Mouse (Mus musculus) MEL (cell line): Measurements from ENCODE around the gene Cd55.

Experiments
- CHD2 ChIP-seq: IDR thresholded peaks from 2 replicates; pipeline ENCODE4 v1.6.1; 2011; ENCODE audit warnings: low read length, improper control_type of control experiment
- CTCF ChIP-seq, 3 experiments: IDR thresholded peaks in 2 of 3; conservative IDR thresholded peaks in 1 of 3; 2 replicates each; pipeline ENCODE4 v1.5.1; 2011 to 2012; ENCODE audit warnings: low read length in 3 of 3, low read depth in 2 of 3, mild to moderate bottlenecking in 2 of 3, improper control_type of control experiment in 1 of 3, inconsistent platforms in 1 of 3, mixed read lengths in 1 of 3, moderate library complexity in 1 of 3; ENCODE audit not compliant: control insufficient read depth in 1 of 3, insufficient read depth in 1 of 3, poor library complexity in 1 of 3, severe bottlenecking in 1 of 3
- ELF1 ChIP-seq: IDR thresholded peaks from 2 replicates; pipeline ENCODE4 v1.6.1; 2014; ENCODE audit warnings: low read depth, mild to moderate bottlenecking, inconsistent platforms, low read length, improper control_type of control experiment, moderate library complexity
- GABPA ChIP-seq: IDR thresholded peaks from 2 replicates; pipeline ENCODE4 v1.6.1; 2012; ENCODE audit warnings: low read depth, mild to moderate bottlenecking, inconsistent platforms, low read length, improper control_type of control experiment, moderate library complexity
- HCFC1 ChIP-seq: IDR thresholded peaks from 2 replicates; pipeline ENCODE4 v1.6.1; 2012; ENCODE audit warnings: low read depth, mild to moderate bottlenecking, inconsistent platforms, low read length, improper control_type of control experiment, moderate library complexity
- KAT2A ChIP-seq: conservative IDR thresholded peaks from 2 replicates; pipeline ENCODE4 v1.6.1; 2012; ENCODE audit warnings: low read depth, low read length, improper control_type of control experiment, inconsistent platforms
- MXI1 ChIP-seq: IDR thresholded peaks from 2 replicates; pipeline ENCODE4 v1.6.1; 2011; ENCODE audit warnings: mild to moderate bottlenecking, low read depth, low read length, improper control_type of control experiment
- POLR2A ChIP-seq, 2 experiments: IDR thresholded peaks; 2 replicates each; pipeline ENCODE4 v1.6.1; 2011 to 2012; ENCODE audit warnings: low read length in 2 of 2, mild to moderate bottlenecking in 2 of 2, control low read depth in 1 of 2, improper control_type of control experiment in 1 of 2, low read depth in 1 of 2, moderate library complexity in 1 of 2; ENCODE audit not compliant: control insufficient read depth in 1 of 2, insufficient read depth in 1 of 2, poor library complexity in 1 of 2
- USF1 ChIP-seq: IDR thresholded peaks from 2 replicates; pipeline ENCODE4 v1.6.1; 2014; ENCODE audit warnings: low read depth, mild to moderate bottlenecking, inconsistent platforms, low read length, improper control_type of control experiment, moderate library complexity

DNA sequence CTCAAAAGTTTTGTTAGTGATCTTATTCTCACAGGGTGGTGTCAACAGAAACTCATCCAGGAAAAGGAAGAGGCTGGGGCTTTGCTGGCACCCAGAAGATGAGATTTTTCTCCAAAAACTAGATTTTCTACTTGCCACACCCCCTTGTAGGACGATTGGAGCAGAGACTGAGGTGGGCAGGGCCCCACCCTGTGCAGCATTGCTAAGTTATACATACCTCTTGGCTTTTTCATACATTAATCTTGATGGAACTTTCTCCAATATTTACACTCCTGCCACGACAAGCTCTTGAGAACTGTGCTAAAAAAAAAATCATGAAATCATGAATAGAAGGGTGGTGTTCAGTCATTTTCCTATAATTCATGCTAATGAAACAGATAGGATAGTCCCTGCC is 46.4 kb upstream of the Cd55 start:
- TF ChIP-seq MXI1 = no peak
- TF ChIP-seq CTCF (IDR thresholded peaks at IDR 0.05 in 2 of 3, conservative IDR thresholded peaks at IDR 0.05 in 1 of 3; ENCODE audit: control insufficient read depth in 1 of 3, insufficient read depth in 1 of 3, low read depth in 2 of 3, low read length in 3 of 3, poor library complexity in 1 of 3, severe bottlenecking in 1 of 3) = no peak
- TF ChIP-seq USF1 = no peak
- TF ChIP-seq POLR2A (IDR thresholded peaks at IDR 0.05; ENCODE audit: control insufficient read depth in 1 of 2, insufficient read depth in 1 of 2, low read depth in 1 of 2, low read length in 2 of 2, poor library complexity in 1 of 2) = no peak
- no peak for TF ChIP-seq CHD2
- no peak for TF ChIP-seq GABPA
- TF ChIP-seq KAT2A = no peak
- TF ChIP-seq ELF1 = no peak
- TF ChIP-seq HCFC1 = no peak
